Mouse (Mus musculus): ENCODE results near the gene Pold1. TPM values are rescaled to one million over a fixed set of nuclear protein-coding genes. Genes with fewer than 3 reads are reported as not detected.

Gene Pold1
- total RNA-seq, 4 experiments from 2014 or later: 10.5 to 13.8 (median 12.8) TPM

GRCm38 (mm10) chr7:44547041-44547440 lies 1.6 kb downstream of the Pold1 start:
- DNase-seq (ENCODE audit: low spot score in 2 of 2): no peak

GRCm38 (mm10) chr7:44546274-44546673 lies 2.4 kb downstream of the Pold1 start:
- DNase-seq (ENCODE audit: low spot score in 2 of 2): no peak

GRCm38 (mm10) chr7:44543071-44543470 lies 5.6 kb downstream of the Pold1 start:
- no peak for DNase-seq (ENCODE audit: low spot score in 2 of 2)

GRCm38 (mm10) chr7:44542555-44542954 lies 6.1 kb downstream of the Pold1 start:
- DNase-seq (ENCODE audit: low spot score in 2 of 2): no peak

DNA sequence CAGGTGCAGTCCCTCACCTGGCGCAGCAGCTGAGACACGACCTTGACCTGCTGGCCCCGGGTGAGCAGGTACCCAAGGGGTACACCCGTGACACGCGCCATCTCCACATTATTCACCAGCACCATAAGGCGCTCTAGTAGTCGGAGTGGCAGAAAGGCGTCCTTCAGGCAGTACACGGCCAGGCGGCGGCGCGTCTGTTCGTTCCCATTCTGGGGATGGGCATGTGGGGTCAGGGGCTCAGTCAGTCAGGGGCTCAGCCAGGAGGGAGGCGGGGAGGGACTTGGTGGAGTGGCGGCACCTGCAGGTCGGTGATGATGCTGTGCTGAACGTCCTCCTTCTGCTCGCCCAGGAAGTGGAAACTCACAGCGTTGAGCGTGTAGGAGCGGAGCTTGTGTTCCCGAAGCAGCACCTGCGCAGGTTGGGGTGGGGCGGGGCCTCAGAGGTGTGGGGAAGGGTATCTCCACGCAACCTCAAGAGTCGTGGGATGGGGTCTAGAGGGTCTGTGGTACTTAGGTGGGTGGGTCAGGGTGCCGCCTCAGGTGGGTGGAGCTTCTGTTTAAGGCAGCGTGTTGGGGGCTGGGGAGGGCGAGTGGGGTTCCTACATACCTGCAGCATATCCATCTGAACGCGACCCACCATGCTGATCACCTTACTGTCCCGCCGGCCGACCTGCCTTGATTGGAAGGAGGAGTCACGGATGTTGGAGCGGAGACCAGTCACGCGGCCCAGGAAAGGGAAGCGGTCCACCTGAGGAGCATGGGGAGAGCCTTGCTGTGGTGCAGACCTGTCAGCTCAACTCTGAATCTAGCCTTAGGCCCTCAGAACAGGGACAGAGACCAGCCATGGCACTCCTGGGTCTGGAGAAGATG lies 9.7 kb downstream of the Pold1 start:
- DNase-seq (ENCODE audit: low spot score in 2 of 2): no peak

- DNase-seq (ENCODE audit: low spot score in 2 of 2): no peak
These were observed 11.2 kb downstream of the Pold1 start for GRCm38 (mm10) chr7:44537496-44537895.

DNA sequence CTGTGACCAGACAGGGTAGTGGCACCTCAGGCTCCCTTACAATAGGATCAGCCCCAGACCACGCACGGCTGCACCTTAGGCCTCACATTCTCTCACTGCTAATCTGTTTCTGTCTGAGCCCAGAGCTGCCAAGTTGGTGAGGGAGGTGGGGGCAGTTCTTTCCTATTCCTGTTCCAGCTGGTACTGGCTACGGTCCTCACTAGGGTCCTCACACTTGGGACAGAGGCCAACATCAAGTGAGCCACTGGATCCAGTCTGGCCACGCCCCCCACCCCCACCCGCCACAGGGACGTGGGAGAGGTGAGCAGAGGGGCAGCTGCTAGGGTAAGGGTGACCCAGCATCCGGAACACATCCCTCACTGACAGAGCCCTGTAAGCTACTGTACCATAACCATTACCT lies 11.6 kb downstream of the Pold1 start:
- DNase-seq (ENCODE audit: low spot score in 2 of 2): no peak

- peak in 1 of 2 experiments; percentile 77 for DNase-seq (ENCODE audit: low spot score in 2 of 2)
These were observed 12.1 kb downstream of the Pold1 start for GRCm38 (mm10) chr7:44536590-44536968.

- no peak for DNase-seq (ENCODE audit: low spot score in 2 of 2)
These were observed 12.7 kb downstream of the Pold1 start for GRCm38 (mm10) chr7:44535657-44536589.

DNA sequence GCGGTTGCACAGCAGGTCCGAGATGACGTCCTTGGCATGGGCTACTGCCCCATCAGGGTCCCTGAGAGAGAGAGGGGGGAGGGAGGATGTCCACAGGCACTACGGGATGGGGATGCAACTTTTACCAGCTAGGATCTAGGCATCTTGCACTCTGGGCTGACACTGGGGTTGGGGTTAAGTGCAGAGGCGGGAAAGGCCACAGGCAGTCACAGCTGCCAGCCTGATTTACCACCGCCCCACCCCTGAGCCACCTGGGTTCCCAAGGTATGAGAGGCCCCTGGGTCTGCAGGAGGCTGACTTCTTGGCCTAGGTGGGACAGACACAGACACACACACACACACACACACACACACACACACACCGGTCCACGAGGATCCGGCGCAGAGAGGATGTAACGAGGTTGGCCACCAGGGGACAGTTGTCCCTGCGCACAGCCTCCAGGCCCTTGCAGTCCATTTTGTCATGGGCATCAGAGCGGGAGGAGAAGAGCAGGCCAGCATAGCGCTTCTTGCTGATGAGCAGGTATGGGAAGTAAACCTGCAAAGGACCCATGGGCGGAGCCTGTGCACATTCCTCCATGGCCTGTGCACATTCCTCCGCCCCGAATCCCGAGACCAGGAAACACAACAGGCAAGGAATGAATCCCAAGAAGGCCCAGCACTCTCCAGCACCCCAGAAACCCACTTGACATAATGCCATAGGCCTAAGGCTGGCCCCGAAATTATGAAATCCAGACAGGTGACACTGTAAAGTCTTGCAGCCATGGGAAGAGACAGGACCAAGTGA lies 13.8 kb downstream of the Pold1 start:
- no peak for DNase-seq (ENCODE audit: low spot score in 2 of 2)

- no peak for DNase-seq (ENCODE audit: low spot score in 2 of 2)
These were observed 14.4 kb downstream of the Pold1 start for GRCm38 (mm10) chr7:44534242-44534641.

DNA sequence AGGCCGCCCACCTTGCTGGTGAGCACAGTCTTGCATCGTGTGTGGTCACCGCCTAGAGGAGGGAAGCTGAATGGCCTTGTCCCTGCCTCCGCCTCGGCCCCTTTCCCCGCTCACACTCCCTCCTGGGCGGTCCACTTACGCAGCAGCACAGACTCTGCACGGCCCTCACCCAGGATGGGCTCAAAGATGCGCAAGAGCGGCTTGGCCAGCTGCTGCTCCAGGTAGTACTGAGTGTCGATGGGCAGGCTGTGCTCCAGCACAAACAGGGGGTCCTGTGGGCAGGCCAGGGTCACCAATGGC lies 15.0 kb downstream of the Pold1 start:
- no peak for DNase-seq (ENCODE audit: low spot score in 2 of 2)

GRCm38 (mm10) chr7:44532918-44533745 lies 15.5 kb downstream of the Pold1 start:
- DNase-seq (ENCODE audit: low spot score in 2 of 2): no peak

DNA sequence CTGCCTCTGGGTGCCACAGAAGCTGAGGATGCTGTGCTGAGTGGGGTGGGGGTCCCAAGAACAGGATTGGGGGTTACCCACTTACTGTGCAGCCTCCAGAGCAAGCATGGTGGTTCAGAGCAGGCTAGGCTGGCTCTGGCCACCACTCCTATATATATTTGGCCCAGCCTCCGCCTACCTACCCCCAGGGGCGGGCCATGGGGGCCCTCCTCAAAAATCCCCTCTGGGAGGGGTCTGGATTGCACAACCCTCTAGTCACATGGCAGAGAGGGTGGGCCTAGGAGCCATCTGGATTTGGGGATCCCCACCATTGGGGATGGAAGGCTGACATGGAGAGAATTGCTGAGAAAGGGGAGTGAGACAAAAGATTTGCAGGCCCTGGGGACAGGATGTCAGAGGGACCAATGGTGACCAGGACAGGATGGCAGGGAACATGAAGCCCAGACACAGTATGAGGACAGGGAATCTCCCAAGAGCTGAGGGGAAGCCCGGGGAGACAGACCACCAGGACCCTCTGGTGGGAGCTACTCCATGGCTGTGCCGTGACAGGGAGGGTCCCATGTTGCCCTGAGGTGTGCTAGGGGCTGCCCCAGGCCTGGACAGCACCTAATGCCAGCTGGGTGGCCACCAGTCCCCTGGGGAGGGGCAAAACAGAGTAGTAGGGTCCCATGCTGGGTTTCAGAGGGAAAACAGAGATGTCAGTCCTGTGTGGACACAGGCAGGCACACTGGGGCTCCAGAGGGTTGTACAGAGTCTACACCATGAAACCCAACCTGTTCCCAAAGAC lies 16.5 kb downstream of the Pold1 start, which contains the start of gene Spib:
Gene Spib, minus strand, starts transcription at position 126 of the 787 bp plus-strand sequence.
- no peak for DNase-seq (ENCODE audit: low spot score in 2 of 2)

DNA sequence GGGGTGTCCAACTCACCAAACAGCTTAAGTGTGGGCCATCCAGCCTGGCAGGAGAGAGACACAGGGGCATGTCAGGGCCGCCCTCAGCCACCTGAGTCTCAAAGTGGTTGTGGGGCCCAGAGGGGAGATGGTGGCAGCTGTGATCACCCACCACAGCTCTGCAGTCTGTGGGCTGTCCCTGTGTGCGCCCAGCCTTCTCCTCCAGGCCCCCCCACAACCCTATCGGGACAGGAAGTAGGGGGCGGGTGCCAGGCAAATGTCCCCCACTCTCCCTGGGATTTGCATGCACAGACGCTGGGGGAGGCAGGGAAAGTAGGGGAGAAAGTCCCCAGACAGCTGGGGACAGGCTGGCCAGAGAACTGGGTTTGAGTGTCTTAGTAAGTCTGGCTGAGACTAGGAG lies 17.4 kb downstream of the Pold1 start:
- DNase-seq (ENCODE audit: low spot score in 2 of 2): no peak

- DNase-seq (ENCODE audit: low spot score in 2 of 2): no peak
These were observed 18.1 kb downstream of the Pold1 start for GRCm38 (mm10) chr7:44530507-44530906.

- DNase-seq (ENCODE audit: low spot score in 2 of 2): no peak
These were observed 19.1 kb downstream of the Pold1 start for GRCm38 (mm10) chr7:44529518-44529917.

DNA sequence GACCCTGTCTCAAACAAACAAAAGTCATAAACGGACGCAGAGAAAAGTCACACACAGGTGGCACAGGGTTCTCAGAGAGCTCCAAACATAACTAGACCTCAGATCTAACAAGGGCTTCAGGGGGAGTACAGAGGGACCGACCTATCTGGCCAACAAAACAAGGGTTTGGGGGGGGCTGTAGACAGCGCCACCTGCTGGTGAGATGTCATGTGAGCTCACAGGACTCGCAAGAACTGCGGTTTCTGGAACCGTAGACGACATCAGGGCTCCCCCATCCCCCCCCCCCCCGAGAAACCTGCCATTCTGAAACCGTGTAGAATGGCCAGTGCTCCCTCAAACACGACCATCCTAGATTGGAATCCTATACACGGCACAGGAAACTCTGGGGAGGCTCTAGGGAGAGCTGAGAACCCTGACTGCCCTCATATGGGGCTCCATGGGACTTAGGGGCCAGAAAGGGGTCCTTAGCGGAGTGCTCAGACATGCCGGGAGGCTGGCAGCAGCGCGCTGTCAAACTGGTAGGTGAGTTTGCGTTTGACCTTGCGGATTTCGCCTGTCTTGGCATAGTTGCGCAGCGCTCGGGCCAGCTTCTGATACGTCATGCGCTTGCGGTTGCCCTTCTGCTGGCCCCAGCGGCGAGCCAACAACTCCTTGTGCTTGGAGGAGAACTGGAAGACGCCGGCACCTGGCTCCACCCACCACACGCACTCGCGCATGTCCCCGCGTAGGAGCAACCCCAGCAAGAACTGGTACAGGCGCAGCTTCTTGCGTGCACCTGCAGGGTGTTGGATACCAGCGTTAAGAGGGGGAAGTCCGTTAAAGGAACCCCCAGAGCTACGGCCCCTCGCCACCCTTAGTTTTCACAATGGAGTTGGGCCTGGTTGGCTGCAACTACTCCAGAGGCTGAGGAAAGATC lies 20.9 kb downstream of the Pold1 start:
- peak; percentile 62 to 75 for DNase-seq (ENCODE audit: low spot score in 2 of 2)
